Mouse (Mus musculus) forebrain, postnatal 0 days (tissue): ENCODE results near the gene Smyd3. TPM values are rescaled to one million over a fixed set of nuclear protein-coding genes. Genes with fewer than 3 reads are reported as not detected.

Source experiments
- ATAC-seq: fragments of 200-750 bp; cut with Nextera tagmentation; 2 replicates; pipeline ENCODE4 v1.8.0; 2017; ENCODE audit warnings: mild to moderate bottlenecking, moderate library complexity
- DNase-seq: peaks from one replicate; pipeline ENCODE4 v3.0.0-alpha.2; 2015
- H3K27ac ChIP-seq: fragments of 300-500 bp; sonication (generic); 2 replicates; pipeline ENCODE4 v1.5.1; 2014; ENCODE audit warnings: low read depth, mild to moderate bottlenecking, antibody characterized with exemption, low read length, moderate library complexity, mixed read lengths
- H3K27me3 ChIP-seq: fragments of 300-500 bp; sonication (generic); 2 replicates; pipeline ENCODE4 v1.6.1; 2014; ENCODE audit warnings: mild to moderate bottlenecking, low read length, mixed read lengths; ENCODE audit not compliant: insufficient read depth
- H3K36me3 ChIP-seq: fragments of 300-500 bp; sonication (generic); 2 replicates; pipeline ENCODE4 v1.6.1; 2014; ENCODE audit warnings: mild to moderate bottlenecking, moderate library complexity; ENCODE audit not compliant: insufficient read depth
- H3K4me1 ChIP-seq: fragments of 300-500 bp; sonication (generic); 2 replicates; pipeline ENCODE4 v1.6.1; 2014; ENCODE audit warnings: antibody characterized with exemption; ENCODE audit not compliant: insufficient read depth
- H3K4me2 ChIP-seq: fragments of 300-500 bp; sonication (generic); 2 replicates; pipeline ENCODE4 v1.6.1; 2014; ENCODE audit warnings: low read depth, mild to moderate bottlenecking, moderate library complexity
- H3K4me3 ChIP-seq: fragments of 300-500 bp; sonication (generic); 2 replicates; pipeline ENCODE4 v1.5.1; 2014; ENCODE audit warnings: low read depth, low read length, mixed read lengths
- H3K9ac ChIP-seq: fragments of 300-500 bp; sonication (generic); 2 replicates; pipeline ENCODE4 v1.6.1; 2014; ENCODE audit warnings: mild to moderate bottlenecking
- H3K9me3 ChIP-seq: fragments of 300-500 bp; sonication (generic); 2 replicates; pipeline ENCODE4 v1.6.1; 2016; ENCODE audit warnings: low read length
- CTCF ChIP-seq: sonication (generic); IDR thresholded peaks from 2 replicates; pipeline ENCODE4 v1.5.1; 2016; ENCODE audit warnings: antibody characterized with exemption, control low read depth, low read depth
- WGBS: fragments of 180-500 bp; shearing (Covaris S2); extraction: QIAGEN DNeasy Blood & Tissue Kit; methylation state at CpG from one replicate; pipeline ENCODE4 v1.1.7; 2014; 5-methylcytosine and 5-hydroxymethylcytosine counted together
- polyA plus RNA-seq: library from polyadenylated mRNA; unstranded; fragments of >200 nt; fragmentation: Nextera tagmentation; extraction: Ambion mirVana; gene quantifications from 2 replicates; pipeline ENCODE4 v1.2.1, GENCODE M21; 2015
- total RNA-seq: library from RNA; depleted of rRNA; stranded (reverse); fragments of >200 nt; gene quantifications from 2 replicates; pipeline ENCODE4 v1.2.3, GENCODE M21; 2014

The Smyd3 gene
- total and polyA plus RNA-seq, 2 experiments from 2014 or later: 19.0 to 27.6 TPM

- H3K4me1 ChIP-seq: no peaks in the 10 kb centered on the region
- no peak overlapping the region for H3K9ac ChIP-seq
- H3K9me3 ChIP-seq: no peaks in the 10 kb centered on the region
- no peaks in the 10 kb centered on the region for H3K36me3 ChIP-seq
- ATAC-seq (peak; percentile 12; the same call in 1 of the 2 replicates), DNase-seq (no peak)
- no peak for TF ChIP-seq CTCF
- no peak overlapping the region for H3K4me2 ChIP-seq
- no peak overlapping the region for H3K27ac ChIP-seq
- WGBS: 68% methylated on average over 7 of the region's 7 CpGs
- H3K4me3 ChIP-seq: no peak overlapping the region
- no peaks in the 10 kb centered on the region for H3K27me3 ChIP-seq
Observed at GRCm38 (mm10) chr1:179385691-179386090, 132.2 kb downstream of the Smyd3 start.

- no peak for TF ChIP-seq CTCF
- Histone ChIP-seq H3K36me3 (no peaks in the 10 kb centered on the region), H3K4me3 (no peak overlapping the region), H3K27me3 (no peaks in the 10 kb centered on the region), H3K27ac (no peak overlapping the region), H3K9ac (no peak overlapping the region), H3K4me2 (no peak overlapping the region), H3K4me1 (no peaks in the 10 kb centered on the region), H3K9me3 (no peaks in the 10 kb centered on the region)
- ATAC-seq: no peak
- WGBS: 53% methylated on average over 2 of the region's 2 CpGs
- DNase-seq: no peak
Observed at GRCm38 (mm10) chr1:179384296-179384695, 133.5 kb downstream of the Smyd3 start.

- TF ChIP-seq CTCF: no peak
- DNase-seq (no peak), ATAC-seq (no peak)
- H3K9ac ChIP-seq: no peak overlapping the region
- H3K4me1 ChIP-seq: no peaks in the 10 kb centered on the region
- H3K27me3 ChIP-seq: no peaks in the 10 kb centered on the region
- H3K36me3 ChIP-seq: no peaks in the 10 kb centered on the region
- no peak overlapping the region for H3K27ac ChIP-seq
- no peak overlapping the region for H3K4me3 ChIP-seq
- WGBS: 78% methylated on average over 4 of the region's 4 CpGs
- no peak overlapping the region for H3K4me2 ChIP-seq
- H3K9me3 ChIP-seq: no peaks in the 10 kb centered on the region
Observed at GRCm38 (mm10) chr1:179378102-179378501, 139.7 kb downstream of the Smyd3 start.

- no peak overlapping the region for H3K4me2 ChIP-seq
- no peak overlapping the region for H3K9ac ChIP-seq
- ATAC-seq (no peak), DNase-seq (peak; percentile 39)
- H3K36me3 ChIP-seq: no peaks in the 10 kb centered on the region
- 65% methylated on average over 4 of the region's 4 CpGs for WGBS
- H3K9me3 ChIP-seq: no peaks in the 10 kb centered on the region
- H3K27me3 ChIP-seq: no peaks in the 10 kb centered on the region
- no peak for TF ChIP-seq CTCF
- H3K27ac ChIP-seq: no peak overlapping the region
- H3K4me1 ChIP-seq: no peaks in the 10 kb centered on the region
- H3K4me3 ChIP-seq: no peak overlapping the region
Observed at GRCm38 (mm10) chr1:179374987-179375386, 142.9 kb downstream of the Smyd3 start.

- Histone ChIP-seq H3K9me3 (no peaks in the 10 kb centered on the region), H3K9ac (no peak overlapping the region), H3K4me2 (no peak overlapping the region), H3K27me3 (no peaks in the 10 kb centered on the region), H3K36me3 (no peaks in the 10 kb centered on the region), H3K4me3 (no peak overlapping the region), H3K27ac (no peak overlapping the region), H3K4me1 (no peaks in the 10 kb centered on the region)
- TF ChIP-seq CTCF: no peak
- 91% methylated on average over 10 of the region's 11 CpGs for WGBS
- DNase-seq (no peak), ATAC-seq (no peak)
Observed at GRCm38 (mm10) chr1:179373911-179374310, 143.9 kb downstream of the Smyd3 start.

GRCm38 (mm10) chr1:179371191-179371590 is 146.7 kb downstream of the Smyd3 start:
- no peaks in the 10 kb centered on the region for H3K27me3 ChIP-seq
- no peak overlapping the region for H3K4me3 ChIP-seq
- no peaks in the 10 kb centered on the region for H3K4me1 ChIP-seq
- H3K9ac ChIP-seq: no peak overlapping the region
- TF ChIP-seq CTCF: no peak
- 44% methylated on average over 3 of the region's 3 CpGs for WGBS
- H3K36me3 ChIP-seq: no peaks in the 10 kb centered on the region
- H3K4me2 ChIP-seq: no peak overlapping the region
- DNase-seq (no peak), ATAC-seq (no peak)
- no peaks in the 10 kb centered on the region for H3K9me3 ChIP-seq
- no peak overlapping the region for H3K27ac ChIP-seq

- no peak for TF ChIP-seq CTCF
- WGBS: 76% methylated on average over 3 of the region's 3 CpGs
Observed at GRCm38 (mm10) chr1:179368426-179369010, 149.3 kb downstream of the Smyd3 start.

More at GRCm38 (mm10) chr1:179368426-179369010, 149.3 kb downstream of the Smyd3 start:
- no peaks in the 10 kb centered on the region for H3K36me3 ChIP-seq
- no peaks in the 10 kb centered on the region for H3K27me3 ChIP-seq
- DNase-seq (no peak), ATAC-seq (no peak)
- no peaks in the 10 kb centered on the region for H3K9me3 ChIP-seq
- no peak overlapping the region for H3K9ac ChIP-seq
- no peaks in the 10 kb centered on the region for H3K4me1 ChIP-seq
- no peak overlapping the region for H3K4me3 ChIP-seq
- no peak overlapping the region for H3K27ac ChIP-seq
- no peak overlapping the region for H3K4me2 ChIP-seq
